Mouse (Mus musculus): ENCODE results near the gene Pde4d.
A peak's percentile ranks its signal among the peaks of the same experiment; 100 is the strongest.

Pde4d gene

GRCm38 (mm10) chr13:108449116-108450097, at the start of gene Pde4d:
Gene Pde4d, plus strand, starts transcription at chr13:108449948.
- DNase-seq (ENCODE audit: low spot score in 2 of 2), result peak; percentile 36 to 63

- no peak for DNase-seq (ENCODE audit: low spot score in 2 of 2)
Measured at GRCm38 (mm10) chr13:108403197-108403596, 46.6 kb upstream of the Pde4d start.

GRCm38 (mm10) chr13:108404372-108404771, 45.4 kb upstream of the Pde4d start:
- no peak for DNase-seq (ENCODE audit: low spot score in 2 of 2)

GRCm38 (mm10) chr13:108415464-108415863, 34.3 kb upstream of the Pde4d start:
- no peak for DNase-seq (ENCODE audit: low spot score in 2 of 2)

- DNase-seq (ENCODE audit: low spot score in 2 of 2), result no peak
Measured at GRCm38 (mm10) chr13:108418741-108419507, 30.8 kb upstream of the Pde4d start.

- DNase-seq (ENCODE audit: low spot score in 2 of 2), result no peak
Measured at GRCm38 (mm10) chr13:108426322-108426721, 23.4 kb upstream of the Pde4d start.

- no peak for DNase-seq (ENCODE audit: low spot score in 2 of 2)
Measured at GRCm38 (mm10) chr13:108428809-108429208, 20.9 kb upstream of the Pde4d start.

GRCm38 (mm10) chr13:108429623-108430022, 20.1 kb upstream of the Pde4d start:
- no peak for DNase-seq (ENCODE audit: low spot score in 2 of 2)

GRCm38 (mm10) chr13:108431776-108432175, 18.0 kb upstream of the Pde4d start:
- DNase-seq (ENCODE audit: low spot score in 2 of 2), result no peak

GRCm38 (mm10) chr13:108435687-108436086, 14.1 kb upstream of the Pde4d start:
- DNase-seq (ENCODE audit: low spot score in 2 of 2), result no peak

- no peak for DNase-seq (ENCODE audit: low spot score in 2 of 2)
Measured at GRCm38 (mm10) chr13:108437424-108437823, 12.3 kb upstream of the Pde4d start.

GRCm38 (mm10) chr13:108439012-108439411, 10.7 kb upstream of the Pde4d start:
- DNase-seq (ENCODE audit: low spot score in 2 of 2), result no peak

GRCm38 (mm10) chr13:108448348-108448931, 1.3 kb upstream of the Pde4d start:
- no peak for DNase-seq (ENCODE audit: low spot score in 2 of 2)

GRCm38 (mm10) chr13:108451122-108451521, 1.4 kb downstream of the Pde4d start:
- DNase-seq (ENCODE audit: low spot score in 2 of 2), result no peak

- DNase-seq (ENCODE audit: low spot score in 2 of 2), result no peak
Measured at GRCm38 (mm10) chr13:108453064-108453919, 3.5 kb downstream of the Pde4d start.

GRCm38 (mm10) chr13:108462518-108462917, 12.8 kb downstream of the Pde4d start:
- no peak for DNase-seq (ENCODE audit: low spot score in 2 of 2)

GRCm38 (mm10) chr13:108465755-108466154, 16.0 kb downstream of the Pde4d start:
- DNase-seq (ENCODE audit: low spot score in 2 of 2), result no peak

GRCm38 (mm10) chr13:108467046-108467445, 17.3 kb downstream of the Pde4d start:
- no peak for DNase-seq (ENCODE audit: low spot score in 2 of 2)

GRCm38 (mm10) chr13:108480451-108480850, 30.7 kb downstream of the Pde4d start:
- DNase-seq (ENCODE audit: low spot score in 2 of 2), result no peak

- no peak for DNase-seq (ENCODE audit: low spot score in 2 of 2)
Measured at GRCm38 (mm10) chr13:108485036-108485435, 35.3 kb downstream of the Pde4d start.

GRCm38 (mm10) chr13:108487066-108487465, 37.3 kb downstream of the Pde4d start:
- DNase-seq (ENCODE audit: low spot score in 2 of 2), result no peak

Measured in frontal cortex, postnatal 36 days (tissue).